Mouse (Mus musculus): ENCODE measurements around the gene Elavl3. TPM values are rescaled to one million over a fixed set of nuclear protein-coding genes. Genes with fewer than 3 reads are reported as not detected.

Gene Elavl3
- polyA plus RNA-seq (2017; shearing (Covaris generic)) = 0.16 TPM

GRCm38 (mm10) chr9:22051958-22052254, at the start of gene Elavl3:
TSS of gene Elavl3 (minus strand) at chr9:22052023.

GRCm38 (mm10) chr9:22098993-22099696, 47.3 kb upstream of the Elavl3 start, which contains the start of gene Cnn1:
TSS of gene Cnn1 (plus strand) at chr9:22099216.

GRCm38 (mm10) chr9:22085022-22085834, 33.4 kb upstream of the Elavl3 start, which contains the start of gene Ecsit:
TSS of gene Ecsit (minus strand) at chr9:22085438.

GRCm38 (mm10) chr9:22070791-22071573, 19.2 kb upstream of the Elavl3 start, which contains the start of the genes Gm49318 and Zfp653:
TSS of gene Gm49318 (minus strand) at chr9:22071259.
TSS of gene Zfp653 (minus strand) at chr9:22071376.

GRCm38 (mm10) chr9:22002194-22003162, 49.3 kb downstream of the Elavl3 start, which contains the start of the genes Ccdc151 and Prkcsh:
TSS of gene Ccdc151 (minus strand) at chr9:22002634.
TSS of gene Prkcsh (plus strand) at chr9:22002806.

GRCm38 (mm10) chr9:21989230-21990110, 62.4 kb downstream of the Elavl3 start, which contains the start of gene Rgl3:
TSS of gene Rgl3 (minus strand) at chr9:21989446.

Other genes with a start within 250 kb of the Elavl3 start
- gene Angptl8, start 216.5 kb downstream of the Elavl3 start, polyA plus RNA-seq (2017; shearing (Covaris generic)) = 0.45 TPM
- gene Dock6, start 199.4 kb downstream of the Elavl3 start, polyA plus RNA-seq (2017; shearing (Covaris generic)) = 5.8 TPM
- 9.4 TPM for gene Rab3d, start 133.8 kb downstream of the Elavl3 start, polyA plus RNA-seq (2017; shearing (Covaris generic))
- 0.54 TPM for gene Ccdc159, start 124.6 kb downstream of the Elavl3 start, polyA plus RNA-seq (2017; shearing (Covaris generic))
- 0.51 TPM for gene Tmem205, start 124.5 kb downstream of the Elavl3 start, polyA plus RNA-seq (2017; shearing (Covaris generic))
- 2.8 TPM for gene Plppr2, start 115.0 kb downstream of the Elavl3 start, polyA plus RNA-seq (2017; shearing (Covaris generic))
- gene Swsap1, start 96.3 kb downstream of the Elavl3 start, polyA plus RNA-seq (2017; shearing (Covaris generic)) = 5.5 TPM
- not detected for gene Epor, start 88.5 kb downstream of the Elavl3 start, polyA plus RNA-seq (2017; shearing (Covaris generic))
- gene Rgl3, start 62.6 kb downstream of the Elavl3 start, polyA plus RNA-seq (2017; shearing (Covaris generic)) = not detected
- gene Ccdc151, start 49.4 kb downstream of the Elavl3 start, polyA plus RNA-seq (2017; shearing (Covaris generic)) = not detected
- gene Prkcsh, start 49.2 kb downstream of the Elavl3 start, polyA plus RNA-seq (2017; shearing (Covaris generic)) = 58.9 TPM
- not detected for gene Gm49318, start 19.2 kb upstream of the Elavl3 start, polyA plus RNA-seq (2017; shearing (Covaris generic))
- 20.1 TPM for gene Zfp653, start 19.4 kb upstream of the Elavl3 start, polyA plus RNA-seq (2017; shearing (Covaris generic))
- gene Ecsit, start 33.4 kb upstream of the Elavl3 start, polyA plus RNA-seq (2017; shearing (Covaris generic)) = 25.1 TPM
- not detected for gene Cnn1, start 47.2 kb upstream of the Elavl3 start, polyA plus RNA-seq (2017; shearing (Covaris generic))
- gene Elof1, start 65.1 kb upstream of the Elavl3 start, polyA plus RNA-seq (2017; shearing (Covaris generic)) = 28.6 TPM
- gene Acp5, start 83.7 kb upstream of the Elavl3 start, polyA plus RNA-seq (2017; shearing (Covaris generic)) = 193 TPM
- gene Pigyl, start 104.8 kb upstream of the Elavl3 start, polyA plus RNA-seq (2017; shearing (Covaris generic)) = 10.7 TPM
- 0.34 TPM for gene Zfp872, start 136.1 kb upstream of the Elavl3 start, polyA plus RNA-seq (2017; shearing (Covaris generic))
- gene Zfp809, start 173.7 kb upstream of the Elavl3 start, polyA plus RNA-seq (2017; shearing (Covaris generic)) = 50.9 TPM
- gene Zfp599, start 207.9 kb upstream of the Elavl3 start, polyA plus RNA-seq (2017; shearing (Covaris generic)) = 2.4 TPM